Mouse (Mus musculus): ENCODE measurements around the gene Specc1. TPM values are rescaled to one million over a fixed set of nuclear protein-coding genes. Genes with fewer than 3 reads are reported as not detected.

Specc1 gene
- polyA plus RNA-seq, 1 experiment = 27.7 TPM

GRCm38 (mm10) chr11:62251047-62251446, 294.5 kb downstream of the Specc1 start:
- TF ChIP-seq REST (IDR thresholded peaks at IDR 0.05; ENCODE audit: insufficient read depth, insufficient read length) (no peak), USF1 (IDR thresholded peaks at IDR 0.05; ENCODE audit: low read depth) (peak; percentile 77), MYOD1 (IDR thresholded peaks at IDR 0.05; ENCODE audit: control insufficient read depth in 1 of 3, insufficient read length in 2 of 3, low read depth in 2 of 3) (no peak), SRF (IDR thresholded peaks at IDR 0.05; ENCODE audit: control insufficient read depth, insufficient read length, low read depth) (no peak), POLR2A (IDR thresholded peaks at IDR 0.05; ENCODE audit: insufficient read length, low read depth) (no peak)
- no peaks in the 10 kb centered on the region for H3K36me3 ChIP-seq (ENCODE audit: control insufficient read depth, insufficient read depth)
- peaks cover 23% of the 10 kb centered on the region for H3K79me2 ChIP-seq (ENCODE audit: control insufficient read depth, insufficient read depth)
- peak overlapping the region; percentile 98 for H3K4me2 ChIP-seq (ENCODE audit: low read depth)
- H3K4me3 ChIP-seq = peak overlapping the region; percentile 55
- H3ac ChIP-seq (ENCODE audit: control insufficient read depth, insufficient read length) = no peak overlapping the region
- H3K27me3 ChIP-seq (ENCODE audit: control insufficient read depth, insufficient read depth, insufficient read length) = no peaks in the 10 kb centered on the region

- Histone ChIP-seq H3K4me2 (ENCODE audit: low read depth) (no peak overlapping the region), H3K4me3 (no peak overlapping the region), H3K79me2 (ENCODE audit: control insufficient read depth, insufficient read depth) (peaks cover 23% of the 10 kb centered on the region), H3K27me3 (ENCODE audit: control insufficient read depth, insufficient read depth, insufficient read length) (no peaks in the 10 kb centered on the region), H3K36me3 (ENCODE audit: control insufficient read depth, insufficient read depth) (no peaks in the 10 kb centered on the region), H3ac (ENCODE audit: control insufficient read depth, insufficient read length) (no peak overlapping the region)
- TF ChIP-seq POLR2AphosphoS2 (IDR thresholded peaks at IDR 0.05; ENCODE audit: insufficient read length, low read depth) = no peak
- no peak for TF ChIP-seq USF1 (IDR thresholded peaks at IDR 0.05; ENCODE audit: low read depth)
- no peak for TF ChIP-seq E2F4 (IDR thresholded peaks at IDR 0.05; ENCODE audit: insufficient read depth)
- TF ChIP-seq CEBPB (IDR thresholded peaks at IDR 0.05; ENCODE audit: insufficient read depth, poor library complexity, severe bottlenecking) = no peak
- TF ChIP-seq REST (IDR thresholded peaks at IDR 0.05; ENCODE audit: insufficient read depth, insufficient read length) = no peak
- TF ChIP-seq TCF12 (IDR thresholded peaks at IDR 0.05; ENCODE audit: insufficient read depth, poor library complexity, severe bottlenecking) = no peak
Measured at GRCm38 (mm10) chr11:62253380-62253779, 296.8 kb downstream of the Specc1 start.

GRCm38 (mm10) chr11:62259214-62259613, 302.7 kb downstream of the Specc1 start:
- Histone ChIP-seq H3K36me3 (ENCODE audit: control insufficient read depth, insufficient read depth) (no peaks in the 10 kb centered on the region), H3ac (ENCODE audit: control insufficient read depth, insufficient read length) (no peak overlapping the region), H3K4me3 (no peak overlapping the region), H3K27me3 (ENCODE audit: control insufficient read depth, insufficient read depth, insufficient read length) (no peaks in the 10 kb centered on the region), H3K4me2 (ENCODE audit: low read depth) (no peak overlapping the region), H3K79me2 (ENCODE audit: control insufficient read depth, insufficient read depth) (peaks cover 9% of the 10 kb centered on the region)
- TF ChIP-seq POLR2AphosphoS2 (IDR thresholded peaks at IDR 0.05; ENCODE audit: insufficient read length, low read depth) = no peak
- no peak for TF ChIP-seq TCF12 (IDR thresholded peaks at IDR 0.05; ENCODE audit: insufficient read depth, poor library complexity, severe bottlenecking)
- TF ChIP-seq SRF (IDR thresholded peaks at IDR 0.05; ENCODE audit: control insufficient read depth, insufficient read length, low read depth) = no peak
- no peak for TF ChIP-seq USF1 (IDR thresholded peaks at IDR 0.05; ENCODE audit: low read depth)
- TF ChIP-seq E2F4 (IDR thresholded peaks at IDR 0.05; ENCODE audit: insufficient read depth) = no peak
- no peak for TF ChIP-seq MAX (IDR thresholded peaks at IDR 0.05; ENCODE audit: low read depth)
- TF ChIP-seq MYOG (IDR thresholded peaks at IDR 0.05; ENCODE audit: control insufficient read depth in 1 of 3, insufficient read depth in 1 of 3, insufficient read length in 2 of 3, low read depth in 2 of 3) = no peak
- TF ChIP-seq MYOD1 (IDR thresholded peaks at IDR 0.05; ENCODE audit: control insufficient read depth in 1 of 3, insufficient read length in 2 of 3, low read depth in 2 of 3) = no peak
- no peak for TF ChIP-seq TCF3 (IDR thresholded peaks at IDR 0.05; ENCODE audit: insufficient read length, low read depth)
- no peak for TF ChIP-seq REST (IDR thresholded peaks at IDR 0.05; ENCODE audit: insufficient read depth, insufficient read length)
- TF ChIP-seq CEBPB (IDR thresholded peaks at IDR 0.05; ENCODE audit: insufficient read depth, poor library complexity, severe bottlenecking) = no peak
- no peak for TF ChIP-seq POLR2A (IDR thresholded peaks at IDR 0.05; ENCODE audit: insufficient read length, low read depth)

GRCm38 (mm10) chr11:62263599-62263998, 307.0 kb downstream of the Specc1 start:
- Histone ChIP-seq H3ac (ENCODE audit: control insufficient read depth, insufficient read length) (no peak overlapping the region), H3K36me3 (ENCODE audit: control insufficient read depth, insufficient read depth) (no peaks in the 10 kb centered on the region), H3K79me2 (ENCODE audit: control insufficient read depth, insufficient read depth) (peaks cover 5% of the 10 kb centered on the region), H3K4me2 (ENCODE audit: low read depth) (no peak overlapping the region), H3K4me3 (no peak overlapping the region), H3K27me3 (ENCODE audit: control insufficient read depth, insufficient read depth, insufficient read length) (no peaks in the 10 kb centered on the region)
- peak; percentile 2 to 85 (median 82) for TF ChIP-seq MYOD1 (IDR thresholded peaks at IDR 0.05; ENCODE audit: control insufficient read depth in 1 of 3, insufficient read length in 2 of 3, low read depth in 2 of 3)
- TF ChIP-seq SRF (IDR thresholded peaks at IDR 0.05; ENCODE audit: control insufficient read depth, insufficient read length, low read depth) = no peak
- TF ChIP-seq MYOG (IDR thresholded peaks at IDR 0.05; ENCODE audit: control insufficient read depth in 1 of 3, insufficient read depth in 1 of 3, insufficient read length in 2 of 3, low read depth in 2 of 3) = peak; percentile 10 to 77 (median 46)
- TF ChIP-seq E2F4 (IDR thresholded peaks at IDR 0.05; ENCODE audit: insufficient read depth) = no peak
- TF ChIP-seq MAX (IDR thresholded peaks at IDR 0.05; ENCODE audit: low read depth) = no peak
- TF ChIP-seq POLR2A (IDR thresholded peaks at IDR 0.05; ENCODE audit: insufficient read length, low read depth) = no peak
- TF ChIP-seq POLR2AphosphoS2 (IDR thresholded peaks at IDR 0.05; ENCODE audit: insufficient read length, low read depth) = no peak
- TF ChIP-seq USF1 (IDR thresholded peaks at IDR 0.05; ENCODE audit: low read depth) = no peak

GRCm38 (mm10) chr11:62264018-62264417, 307.5 kb downstream of the Specc1 start:
- Histone ChIP-seq H3ac (ENCODE audit: control insufficient read depth, insufficient read length) (no peak overlapping the region), H3K36me3 (ENCODE audit: control insufficient read depth, insufficient read depth) (no peaks in the 10 kb centered on the region), H3K79me2 (ENCODE audit: control insufficient read depth, insufficient read depth) (peaks cover 5% of the 10 kb centered on the region), H3K27me3 (ENCODE audit: control insufficient read depth, insufficient read depth, insufficient read length) (no peaks in the 10 kb centered on the region), H3K4me3 (no peak overlapping the region), H3K4me2 (ENCODE audit: low read depth) (no peak overlapping the region)
- no peak for TF ChIP-seq POLR2A (IDR thresholded peaks at IDR 0.05; ENCODE audit: insufficient read length, low read depth)

Measured in myocyte (in vitro differentiated cells).